Mouse (Mus musculus) layer of hippocampus, adult 9-11 months (tissue): ENCODE measurements around the gene Ubac2.

Experiments
- DNase-seq: peaks from one replicate; pipeline ENCODE4 v3.0.0; 2022

The Ubac2 gene

DNA sequence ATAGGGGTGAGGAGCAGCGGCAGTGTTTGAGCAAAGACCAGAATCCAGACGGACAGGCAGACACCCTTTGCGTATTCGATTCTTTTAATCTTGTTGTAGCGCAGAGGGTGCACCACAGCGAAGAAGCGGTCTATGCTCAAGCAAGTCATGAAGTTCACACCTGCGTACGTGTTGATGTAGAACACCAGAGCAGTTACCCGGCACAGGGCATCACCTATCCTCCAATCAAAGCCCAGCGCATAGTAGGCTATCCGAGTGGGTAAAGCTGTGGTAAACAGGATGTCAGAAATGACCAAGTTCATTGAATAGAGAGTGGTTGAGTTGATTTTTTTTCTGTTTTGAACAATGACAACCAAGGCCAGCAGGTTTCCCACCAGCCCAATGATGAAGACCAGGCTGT is 76.2 kb downstream of the Ubac2 start:
- DNase-seq, result no peak

DNA sequence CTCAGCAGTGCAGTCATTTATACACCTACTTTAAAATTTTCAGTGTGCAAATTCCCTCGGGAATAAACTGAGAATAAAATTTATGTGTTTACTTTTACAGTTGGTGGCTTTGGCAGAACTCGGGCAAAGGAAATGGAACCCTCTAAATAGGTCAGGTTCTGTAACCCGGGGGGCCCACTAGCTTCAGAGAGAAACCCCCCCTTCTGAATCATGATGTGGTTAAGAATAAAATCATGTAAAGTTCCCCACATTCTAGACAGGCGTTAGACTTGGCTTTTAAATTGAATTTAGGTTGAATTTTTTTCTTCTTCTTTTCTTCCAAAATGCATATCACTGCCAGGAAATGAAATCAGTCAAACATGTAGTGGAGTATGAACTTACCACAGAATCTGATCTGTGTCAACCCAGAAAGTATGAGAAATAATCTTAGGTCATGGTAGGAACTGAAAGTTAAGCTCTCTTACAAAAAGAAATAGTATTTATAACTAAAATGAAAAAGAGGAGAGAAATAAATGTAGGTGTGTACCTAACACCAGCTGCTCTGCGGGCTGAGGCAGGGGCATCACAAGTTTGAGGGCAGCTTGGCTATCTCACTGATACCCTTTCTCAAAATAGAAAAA is 76.9 kb downstream of the Ubac2 start:
- no peak for DNase-seq

DNA sequence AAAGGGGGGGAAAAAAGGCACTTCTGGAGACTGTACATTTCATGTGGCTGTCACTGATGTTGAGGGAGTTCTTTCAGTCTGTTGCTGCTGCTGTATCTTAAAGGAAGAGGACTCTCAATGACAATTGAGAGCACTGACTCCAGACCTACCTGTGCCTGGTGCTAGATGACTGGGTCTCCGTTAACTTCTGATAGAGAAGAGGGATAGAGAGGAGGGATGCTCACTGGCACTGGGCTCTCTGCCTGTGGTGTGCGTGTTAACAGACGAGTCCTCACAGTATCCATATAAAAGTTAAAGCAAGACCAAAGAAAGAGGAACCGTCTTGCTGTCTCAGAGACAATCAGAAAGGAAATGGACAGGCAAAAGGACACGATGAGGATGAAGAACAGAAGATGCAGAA is 77.9 kb downstream of the Ubac2 start:
- DNase-seq, result no peak

DNA sequence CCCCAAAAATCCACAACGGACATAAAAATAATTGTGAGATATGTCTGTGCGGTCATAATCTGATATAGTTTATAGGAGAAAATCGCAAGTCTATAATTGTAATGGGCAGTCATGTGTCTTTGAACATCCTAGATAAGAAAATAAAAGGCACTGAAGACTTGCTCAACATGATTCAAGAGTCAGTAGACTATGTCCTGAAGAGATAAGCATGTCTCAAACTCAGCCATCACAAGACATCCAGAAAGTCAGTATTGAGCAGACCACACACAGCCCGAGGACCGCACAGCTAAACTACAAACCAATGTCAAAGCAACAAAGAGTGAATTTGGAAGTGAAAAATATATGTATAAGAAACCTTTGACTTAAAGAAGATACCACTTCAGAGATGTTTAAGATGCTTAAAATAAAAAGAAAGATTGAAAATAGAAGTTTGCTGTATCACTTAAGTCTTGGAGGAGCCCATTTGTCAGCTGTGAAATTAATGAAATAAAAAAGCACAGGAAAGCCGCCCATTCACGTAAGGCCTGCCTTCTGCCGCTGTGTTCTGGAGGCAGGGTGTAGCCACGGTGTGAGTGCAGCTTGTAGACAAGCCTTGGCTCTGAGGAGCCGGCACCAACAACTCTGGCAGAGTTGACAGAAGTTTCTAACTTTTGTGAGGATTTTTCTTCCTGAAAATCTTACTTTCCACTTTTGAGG is 78.9 kb downstream of the Ubac2 start:
- no peak for DNase-seq

DNA sequence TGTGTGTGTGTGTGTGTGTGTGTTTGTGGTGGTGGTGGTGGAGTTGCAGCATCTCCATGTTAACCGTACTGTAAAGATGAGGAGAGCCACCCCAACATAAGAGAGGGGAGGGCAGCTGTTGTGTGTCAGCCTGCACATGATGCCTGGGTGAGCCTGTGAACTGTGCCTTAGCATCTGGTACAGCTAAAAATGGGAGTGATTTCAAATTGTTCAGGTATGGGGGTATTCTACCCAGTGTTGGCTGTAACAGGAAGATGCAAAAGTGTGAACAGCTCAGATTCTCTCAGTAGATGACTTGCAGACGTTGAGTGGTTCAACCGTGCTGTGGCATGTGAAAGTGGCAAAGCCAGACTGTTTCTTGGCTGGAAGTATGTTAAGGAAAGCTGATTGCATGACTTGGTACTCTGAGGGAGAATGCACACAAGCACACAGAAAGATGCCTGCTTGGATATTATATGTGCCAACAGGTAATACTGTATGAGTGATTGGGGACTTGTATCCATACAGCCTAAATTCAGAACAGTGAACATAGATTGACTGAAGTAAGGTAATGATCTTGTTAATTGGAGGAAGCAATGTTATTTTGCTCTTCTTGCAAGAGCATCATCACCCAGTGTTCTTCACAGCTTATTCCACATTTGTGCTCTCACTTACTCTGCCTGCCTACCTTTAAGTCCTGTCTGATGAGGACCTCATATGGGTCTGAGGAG is 79.8 kb downstream of the Ubac2 start:
- DNase-seq, result no peak

DNA sequence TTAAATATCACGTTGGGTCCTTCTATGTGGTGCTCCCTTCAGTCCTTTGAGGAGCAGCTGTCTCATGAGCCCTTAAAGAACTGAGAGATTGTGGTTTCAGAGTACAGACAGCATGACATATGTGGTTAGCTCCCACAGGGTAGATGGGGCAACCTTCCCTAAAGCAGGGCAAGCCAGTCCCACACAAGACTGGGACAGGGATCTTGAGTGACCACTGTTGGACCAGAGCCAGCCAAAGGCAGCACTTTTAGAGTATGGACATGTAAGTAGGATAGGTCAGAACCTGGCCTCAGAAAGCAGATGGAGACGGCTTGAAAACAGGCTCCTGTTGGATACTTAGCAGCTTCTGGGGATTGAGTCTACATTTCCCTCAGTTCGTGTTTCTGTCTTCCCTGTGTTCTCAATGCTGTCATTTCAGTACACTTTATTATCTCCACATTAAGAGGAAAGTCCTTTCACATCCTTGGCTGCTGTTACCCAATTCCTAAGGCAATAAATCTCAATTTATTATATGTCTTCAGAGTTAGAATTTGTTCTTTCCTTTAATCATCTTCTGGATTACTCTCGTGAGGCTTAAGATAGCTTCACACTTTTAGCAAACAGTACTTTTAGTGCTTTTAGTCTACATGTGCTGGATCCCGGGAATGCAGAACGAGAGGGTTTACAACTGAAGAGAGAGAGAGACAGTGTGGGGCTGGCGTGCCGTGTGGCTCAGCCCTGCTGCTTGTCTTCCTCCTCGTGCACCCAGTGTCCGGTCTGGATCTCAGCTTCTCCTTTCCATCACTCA is 80.5 kb downstream of the Ubac2 start:
- no peak for DNase-seq

DNA sequence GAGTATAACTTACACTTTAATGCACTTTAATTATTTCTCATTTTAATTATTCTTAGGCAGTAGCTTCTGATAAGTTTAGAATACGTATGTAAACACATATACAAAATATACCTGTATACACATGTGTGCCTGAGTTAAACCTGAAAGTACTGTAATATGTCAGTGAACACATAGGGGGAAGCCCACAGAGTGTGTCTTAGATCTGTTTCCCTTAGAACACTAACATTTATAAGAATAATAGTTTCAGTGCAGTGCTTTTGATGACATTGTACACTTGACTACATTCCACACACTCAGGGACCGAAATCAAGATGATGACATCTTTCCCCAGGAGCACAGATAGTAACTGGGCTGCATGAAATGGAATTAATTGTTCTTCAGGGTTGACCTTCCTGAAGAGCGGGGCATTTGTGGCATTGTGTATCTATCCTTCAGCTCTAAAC is 81.1 kb downstream of the Ubac2 start:
- no peak for DNase-seq

DNA sequence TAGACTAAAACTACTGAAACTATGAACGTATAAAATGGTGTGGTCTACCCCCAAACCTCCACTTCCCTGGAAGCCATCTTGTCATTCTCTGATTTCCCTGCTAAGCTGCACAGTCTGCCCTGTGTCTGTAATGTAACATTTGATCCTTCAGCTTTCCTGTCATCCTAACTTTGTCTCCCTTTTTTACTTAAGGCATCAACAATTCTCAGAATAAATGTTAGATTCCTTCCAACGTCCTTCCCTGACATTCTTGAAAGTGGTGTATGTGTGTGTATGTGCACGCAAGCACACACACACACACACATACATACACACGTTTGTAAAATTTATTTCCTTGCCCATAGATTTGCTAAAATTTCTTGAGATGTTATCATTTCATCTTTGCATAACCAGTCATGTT is 81.6 kb downstream of the Ubac2 start:
- no peak for DNase-seq

DNA sequence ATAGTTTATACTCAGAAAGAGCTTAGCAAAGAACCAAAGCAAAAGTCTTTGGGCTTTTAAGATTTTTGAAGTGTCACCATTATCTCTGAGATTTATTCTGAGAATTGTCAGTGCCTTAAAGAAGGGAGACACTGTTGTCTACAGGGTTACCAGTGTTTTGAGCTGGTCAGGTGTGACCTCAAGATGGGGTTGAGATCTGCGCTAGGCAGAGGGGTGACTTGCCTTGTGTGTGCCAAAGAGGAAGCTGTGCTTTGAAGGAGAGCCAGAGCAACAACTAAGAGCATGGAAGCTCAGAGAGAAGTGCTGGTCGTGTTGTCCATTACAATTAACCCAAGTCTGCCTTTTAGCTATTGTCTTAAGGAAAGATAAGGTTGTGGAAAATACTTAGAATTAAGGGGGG is 82.1 kb downstream of the Ubac2 start:
- no peak for DNase-seq

DNA sequence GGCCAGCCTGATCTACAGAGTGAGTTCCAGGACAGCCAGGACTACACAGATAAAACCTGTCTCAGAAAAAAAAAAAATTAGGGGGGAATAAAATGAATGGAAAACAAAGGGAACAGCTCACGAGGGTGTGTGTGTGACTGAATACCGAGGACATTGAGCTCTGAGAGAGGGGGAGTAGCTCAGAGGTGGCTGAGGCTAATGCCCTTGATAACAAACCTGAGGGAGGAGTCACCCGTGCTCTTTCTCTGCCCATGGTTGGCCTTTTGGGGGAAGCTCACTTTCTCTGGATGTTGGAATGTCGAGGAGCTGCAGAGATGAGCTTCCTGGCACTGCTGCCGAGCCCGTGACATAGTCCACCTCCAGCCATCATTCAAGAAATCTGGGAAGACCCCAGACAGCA is 82.6 kb downstream of the Ubac2 start:
- DNase-seq, result no peak

DNA sequence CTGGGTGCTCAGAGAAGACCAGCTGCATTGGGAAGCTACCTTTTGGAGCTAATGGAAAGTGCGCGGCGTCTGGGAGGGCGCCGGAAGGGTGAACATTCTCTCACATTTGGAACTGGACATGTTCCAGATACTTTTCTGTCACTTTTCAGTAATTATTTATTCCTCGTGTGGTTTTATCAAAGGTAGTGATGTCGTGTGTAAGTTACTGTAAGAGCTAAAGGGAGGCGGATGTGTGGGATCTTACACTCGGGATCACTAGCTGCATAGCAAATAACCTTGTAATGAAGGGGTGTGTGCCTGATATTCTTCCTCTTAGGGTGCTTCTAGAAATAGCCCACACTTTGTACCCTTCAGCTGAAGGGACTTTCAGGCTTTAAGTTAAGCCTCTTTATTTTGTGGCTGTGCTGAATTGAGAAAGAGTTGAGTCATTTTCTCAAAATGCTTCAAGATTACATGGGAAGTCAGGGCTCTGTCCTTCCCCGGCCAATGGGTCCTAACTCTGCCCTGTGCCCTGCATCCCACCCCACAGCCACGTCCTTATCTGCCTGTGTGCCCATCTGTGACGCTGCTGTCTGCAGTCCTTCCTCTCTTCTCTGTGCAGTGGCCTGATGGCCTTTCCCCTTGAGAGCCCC is 83.2 kb downstream of the Ubac2 start:
- DNase-seq, result no peak

DNA sequence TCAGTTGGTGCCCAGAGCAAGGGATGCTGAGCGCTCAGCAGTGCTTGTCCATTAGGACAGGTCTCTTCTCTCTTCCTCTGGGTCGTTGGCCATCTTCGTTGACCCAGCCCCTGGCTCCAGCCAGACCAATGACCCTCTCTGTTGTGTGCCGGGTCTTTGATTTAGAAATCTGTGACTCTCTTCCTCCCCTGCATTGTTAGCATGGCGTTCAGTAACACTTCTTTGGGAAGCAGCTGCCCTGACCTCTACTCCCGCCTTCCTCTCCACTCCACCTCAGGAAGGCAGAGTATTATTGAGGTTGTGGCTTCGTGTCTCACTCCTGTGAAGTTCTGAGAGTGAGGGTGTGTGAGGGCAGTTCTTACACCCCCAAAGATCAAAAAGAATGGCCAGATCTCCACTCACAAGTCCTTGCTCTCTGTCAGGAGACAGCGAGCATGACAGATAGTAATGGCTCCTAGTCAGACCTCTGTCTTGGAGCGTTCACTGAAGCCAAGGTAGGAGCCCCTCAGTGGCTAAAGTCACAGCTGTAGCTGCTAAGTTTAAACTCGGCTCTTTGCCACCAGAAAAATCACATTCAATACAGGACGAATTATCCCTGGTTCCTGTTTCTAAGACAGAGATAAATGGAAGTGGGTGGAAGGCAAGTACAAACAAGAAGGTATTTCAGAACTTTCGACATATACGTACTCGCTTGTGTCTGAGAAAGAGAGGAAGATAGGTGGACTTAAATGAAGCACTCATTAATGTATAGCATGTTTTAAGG is 83.9 kb downstream of the Ubac2 start:
- DNase-seq, result no peak

DNA sequence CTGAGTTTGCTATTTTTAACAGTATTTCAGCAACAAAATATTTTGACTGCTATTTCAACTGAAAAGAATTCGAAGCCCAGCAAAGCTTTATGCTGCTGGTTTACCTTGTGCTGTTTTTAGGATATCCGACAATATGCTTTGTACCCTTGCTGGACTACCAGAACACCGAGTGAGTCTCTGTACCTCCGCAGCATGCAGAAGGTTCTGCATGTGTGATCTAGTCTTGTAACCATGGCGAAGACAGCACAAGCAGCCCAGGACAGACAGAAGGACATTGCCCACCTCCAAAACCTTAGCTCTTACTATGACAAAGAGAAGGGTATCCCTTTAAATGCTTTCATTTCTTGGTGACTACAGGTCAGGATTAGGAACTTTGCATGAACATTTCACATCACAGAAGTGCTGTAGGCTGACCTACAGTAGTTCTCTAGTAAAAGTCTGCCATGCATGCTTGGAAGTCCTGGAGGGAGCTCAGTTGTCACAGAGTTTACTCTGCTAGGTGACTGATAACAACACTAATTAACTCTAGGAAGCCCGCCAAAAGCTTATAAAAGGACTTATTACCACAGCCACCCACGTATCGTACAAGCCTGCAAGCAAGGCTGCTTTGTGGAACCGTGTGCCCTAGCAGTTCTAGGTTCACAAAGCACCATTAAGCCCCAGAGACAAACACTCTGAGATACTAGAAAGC is 85.0 kb downstream of the Ubac2 start:
- no peak for DNase-seq

DNA sequence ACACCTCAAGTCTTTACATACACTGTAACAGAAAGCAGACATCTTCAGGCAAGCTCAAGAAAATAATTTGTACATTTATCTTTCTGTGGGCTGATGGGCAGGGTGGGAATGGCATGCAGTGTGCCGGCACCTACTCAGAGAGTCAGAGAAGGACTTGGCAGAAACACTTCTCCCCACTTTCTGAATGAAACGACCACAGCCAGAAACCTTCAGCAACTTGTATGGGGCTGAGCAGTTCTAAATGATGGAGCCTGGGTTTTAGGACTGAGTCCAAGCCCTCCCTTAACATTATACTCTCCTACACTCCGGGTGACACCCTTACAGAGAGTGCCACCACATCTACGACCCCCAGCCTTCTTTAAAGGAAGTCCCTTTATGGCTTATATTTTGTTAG is 85.5 kb downstream of the Ubac2 start:
- DNase-seq, result no peak

DNA sequence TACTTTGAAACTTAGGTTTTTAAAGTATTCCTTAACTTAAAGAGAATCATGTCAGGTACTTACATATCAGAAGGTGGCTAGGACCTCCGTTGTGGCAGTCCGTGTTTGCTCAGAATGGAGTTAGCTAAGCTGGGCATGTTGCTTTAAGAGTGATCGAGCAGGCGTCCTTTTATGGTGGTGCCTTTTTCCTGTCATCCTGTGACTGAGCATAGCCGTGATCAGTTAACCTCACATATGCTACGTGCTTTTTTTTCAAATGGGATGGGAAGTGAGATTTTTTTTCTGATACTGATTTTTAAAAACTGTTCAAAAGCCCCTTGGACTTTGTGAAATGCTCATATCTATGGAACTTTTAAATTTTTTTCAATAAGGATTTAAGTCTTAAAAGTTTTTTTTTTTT is 86.6 kb downstream of the Ubac2 start, which contains the start of gene Gpr183:
Gene Gpr183, minus strand, starts transcription at position 206 of the 400 bp plus-strand sequence.
- DNase-seq, result no peak

DNA sequence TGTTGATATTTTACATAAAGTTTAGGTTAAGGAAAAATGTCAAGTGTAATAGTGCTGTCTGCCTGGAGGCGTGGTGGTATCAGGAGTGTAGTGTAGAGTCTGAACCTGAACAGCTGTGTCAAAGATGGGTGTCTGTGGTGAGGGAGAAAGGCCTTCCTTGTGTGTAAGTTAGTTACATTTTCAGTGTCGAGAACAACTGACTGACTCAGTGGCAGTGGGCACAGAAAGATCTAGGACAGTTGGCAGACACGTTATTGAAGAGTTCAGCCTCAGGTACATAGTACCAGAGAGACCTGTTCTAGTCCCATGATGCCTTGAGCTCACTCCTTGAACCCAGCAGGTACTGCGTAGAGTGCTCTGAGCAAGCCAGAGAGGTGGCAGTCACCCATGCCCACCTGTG is 87.0 kb downstream of the Ubac2 start:
- DNase-seq, result no peak

DNA sequence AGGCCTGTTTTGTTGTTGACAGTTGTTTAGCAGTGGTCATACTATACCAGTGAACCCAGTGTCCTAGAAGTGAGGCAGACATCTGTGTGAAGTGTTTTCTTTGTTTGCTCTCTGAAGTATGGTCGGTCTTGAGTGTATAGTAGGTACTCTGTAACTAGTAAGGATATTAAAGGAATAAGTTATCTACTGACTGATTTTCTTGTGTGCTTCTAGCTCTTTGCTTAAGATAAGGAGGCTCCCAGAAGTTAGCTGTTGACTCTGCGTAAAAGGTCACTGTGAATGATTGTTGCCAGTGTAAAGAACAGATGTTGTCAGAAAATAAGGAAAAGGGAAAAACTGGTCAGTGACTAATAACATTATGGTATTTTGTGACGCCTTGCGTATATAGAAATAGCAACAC is 88.7 kb downstream of the Ubac2 start:
- no peak for DNase-seq

DNA sequence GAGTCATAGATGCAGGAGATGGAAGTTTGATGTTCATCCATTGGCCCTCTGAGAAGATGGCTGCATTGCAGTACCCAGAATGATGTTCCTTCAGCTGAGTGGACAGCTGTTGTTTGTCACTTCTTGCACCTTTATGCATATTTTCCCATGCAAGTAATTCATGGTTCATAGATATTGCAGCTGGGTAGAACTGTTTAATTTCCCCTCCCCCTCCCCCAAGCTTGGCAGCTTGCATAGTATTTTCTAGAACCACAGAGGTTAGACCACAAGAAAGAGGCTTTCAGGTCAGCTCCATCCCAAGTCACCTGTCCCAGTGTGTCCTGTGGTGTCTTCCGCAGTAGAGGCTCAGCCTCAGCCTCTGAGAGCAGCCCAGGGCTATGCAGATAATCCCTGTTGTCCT is 92.0 kb downstream of the Ubac2 start:
- DNase-seq, result no peak

DNA sequence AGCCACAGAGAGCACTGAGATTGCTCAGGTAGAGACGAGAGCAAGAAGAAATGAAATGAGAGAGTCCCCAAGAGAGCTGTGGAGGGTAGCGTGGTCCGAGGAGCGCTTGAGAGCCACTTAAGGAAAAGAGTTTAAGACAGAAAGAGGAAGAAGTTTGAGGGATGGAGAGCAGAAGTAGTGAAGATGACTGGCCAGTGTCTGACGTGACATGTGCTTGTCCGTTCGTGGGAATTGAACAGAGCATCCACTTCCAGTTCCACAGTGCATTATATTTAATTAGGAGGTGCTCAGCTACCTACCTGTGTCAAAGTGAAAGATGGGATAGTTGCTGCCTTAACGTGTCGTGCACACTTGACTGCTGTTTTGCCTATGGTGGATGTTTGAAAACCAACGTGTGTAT is 94.7 kb downstream of the Ubac2 start:
- DNase-seq, result no peak

DNA sequence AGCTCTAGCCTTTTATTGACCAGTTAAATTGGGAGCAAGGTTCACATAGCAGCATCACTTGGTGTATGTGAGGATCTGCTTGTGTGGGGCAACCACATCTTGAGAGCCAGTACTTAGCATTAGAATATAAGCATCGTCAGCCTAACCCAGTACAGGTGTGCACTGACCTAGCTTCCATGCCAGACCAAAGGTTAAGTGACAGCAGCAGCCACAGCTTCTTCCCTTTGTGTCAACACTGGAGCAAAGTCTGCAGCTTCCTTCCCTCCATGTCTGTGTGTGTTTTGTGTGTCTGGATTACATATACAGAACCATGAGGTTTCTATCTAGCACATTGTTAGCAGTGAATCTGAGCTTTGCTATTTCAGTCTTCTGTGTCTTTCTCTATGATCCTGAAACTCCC is 103.1 kb downstream of the Ubac2 start:
- DNase-seq, result no peak
